Mouse (Mus musculus) layer of hippocampus, postnatal 10 days (tissue): Measurements from ENCODE around the gene Mfap3. TPM values are rescaled to one million over a fixed set of nuclear protein-coding genes. Genes with fewer than 3 reads are reported as not detected.

Source experiments
- DNase-seq, 2 experiments: peaks; one replicate each; pipeline ENCODE4 v3.0.0; 2021; ENCODE audit warnings: low spot score in 2 of 2
- total RNA-seq, 2 experiments: library from RNA; stranded (reverse); gene quantifications; 2 replicates each; pipeline ENCODE4 v1.2.3; 2021

Mfap3 gene
- total RNA-seq, 2 experiments from 2014 or later = 33.9 to 36.8 TPM

DNA sequence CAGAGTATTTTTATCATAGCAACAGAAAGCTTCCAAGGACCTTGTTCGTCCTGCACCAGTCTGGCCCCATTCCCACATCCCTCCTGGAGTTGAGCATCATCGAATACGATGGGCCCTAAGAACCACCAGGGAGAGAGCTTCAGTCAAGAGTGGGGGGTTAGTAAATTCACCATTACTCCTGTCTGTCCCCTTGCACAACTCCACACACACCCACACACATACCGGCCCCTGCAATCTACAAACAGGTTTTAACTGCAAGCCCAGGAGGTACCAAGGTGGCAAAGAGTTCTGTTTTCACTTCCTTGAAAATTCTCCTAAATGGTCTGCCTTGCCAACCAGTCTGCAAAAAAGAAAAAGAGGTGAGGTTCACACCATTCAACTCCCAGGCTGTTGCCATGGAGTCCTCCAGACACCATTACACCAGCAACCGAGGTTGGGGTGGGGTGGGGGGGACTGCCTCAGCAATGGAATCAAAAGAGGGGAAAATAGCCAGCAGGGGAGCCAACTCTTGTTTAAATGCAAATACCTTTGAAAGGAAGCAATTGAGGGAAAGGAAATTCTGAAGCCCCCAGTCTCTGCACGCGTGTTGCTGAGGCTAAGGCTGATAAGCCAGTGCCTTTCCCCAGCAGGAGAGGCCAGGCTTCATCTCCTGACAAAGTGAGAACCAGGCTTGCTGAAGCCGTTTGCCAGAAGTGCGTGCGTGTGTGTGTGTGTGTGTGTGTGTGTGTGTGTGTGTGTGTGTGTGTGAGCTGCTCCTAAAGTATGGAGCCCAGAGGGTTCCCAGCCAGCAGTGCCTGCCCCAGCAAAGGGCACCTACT is 64.6 kb downstream of the Mfap3 start:
- no peak for DNase-seq

Other genes starting within 250 kb of the Mfap3 start
- gene Fam114a2, start within 50 bp of the Mfap3 start, total RNA-seq = 10 to 100 TPM; 32.5 to 34.5 TPM
- 10 to 100 TPM; 10.9 to 11.2 TPM for gene Galnt10, start 126.8 kb downstream of the Mfap3 start, total RNA-seq